Mouse (Mus musculus) hindbrain, embryonic 15.5 days (tissue): ENCODE measurements around the gene Hoxb3. TPM values are rescaled to one million over a fixed set of nuclear protein-coding genes. Genes with fewer than 3 reads are reported as not detected.

ENCODE experiments used
- ATAC-seq: fragments of 200-750 bp; cut with Nextera tagmentation; 2 replicates; pipeline ENCODE4 v1.8.0; 2017; ENCODE audit warnings: low read depth, moderate number of reproducible peaks, moderate TSS enrichment; ENCODE audit not compliant: low FRiP score
- H3K27ac ChIP-seq: fragments of 300-500 bp; sonication (generic); replicated peaks from 2 replicates; pipeline ENCODE4 v1.5.1; 2015; ENCODE audit warnings: mild to moderate bottlenecking, inconsistent platforms
- H3K27me3 ChIP-seq: fragments of 300-500 bp; sonication (generic); 2 replicates; pipeline ENCODE4 v1.6.1; 2015; ENCODE audit warnings: control low read depth, inconsistent platforms
- H3K36me3 ChIP-seq: fragments of 300-500 bp; sonication (generic); 2 replicates; pipeline ENCODE4 v1.6.1; 2015; ENCODE audit warnings: control low read depth, inconsistent platforms
- H3K4me1 ChIP-seq: fragments of 300-500 bp; sonication (generic); replicated peaks from 2 replicates; pipeline ENCODE4 v1.6.1; 2015; ENCODE audit warnings: control low read depth, inconsistent platforms
- H3K4me2 ChIP-seq: fragments of 300-500 bp; sonication (generic); 2 replicates; pipeline ENCODE4 v1.6.1; 2015; ENCODE audit warnings: moderate library complexity, mild to moderate bottlenecking, inconsistent platforms
- H3K4me3 ChIP-seq: fragments of 300-500 bp; sonication (generic); 2 replicates; pipeline ENCODE4 v1.5.1; 2015; ENCODE audit warnings: mild to moderate bottlenecking, inconsistent platforms
- H3K9ac ChIP-seq: fragments of 300-500 bp; sonication (generic); 2 replicates; pipeline ENCODE4 v1.6.1; 2015; ENCODE audit warnings: inconsistent platforms
- H3K9me3 ChIP-seq: fragments of 300-500 bp; sonication (generic); 2 replicates; pipeline ENCODE4 v1.6.1; 2016; ENCODE audit warnings: control low read depth, inconsistent platforms
- WGBS: fragments of 180-500 bp; shearing (Covaris S2); methylation state at CpG from one replicate; pipeline ENCODE4 v1.1.7; 2015; 5-methylcytosine and 5-hydroxymethylcytosine counted together
- polyA plus RNA-seq: library from polyadenylated mRNA; unstranded; fragments of >200 nt; fragmentation: Nextera tagmentation; extraction: Ambion mirVana; gene quantifications from 2 replicates; pipeline ENCODE4 v1.2.1, GENCODE M21; 2015

Hoxb3 gene
- polyA plus RNA-seq, 1 experiment from 2014 or later: 12.8 TPM

DNA sequence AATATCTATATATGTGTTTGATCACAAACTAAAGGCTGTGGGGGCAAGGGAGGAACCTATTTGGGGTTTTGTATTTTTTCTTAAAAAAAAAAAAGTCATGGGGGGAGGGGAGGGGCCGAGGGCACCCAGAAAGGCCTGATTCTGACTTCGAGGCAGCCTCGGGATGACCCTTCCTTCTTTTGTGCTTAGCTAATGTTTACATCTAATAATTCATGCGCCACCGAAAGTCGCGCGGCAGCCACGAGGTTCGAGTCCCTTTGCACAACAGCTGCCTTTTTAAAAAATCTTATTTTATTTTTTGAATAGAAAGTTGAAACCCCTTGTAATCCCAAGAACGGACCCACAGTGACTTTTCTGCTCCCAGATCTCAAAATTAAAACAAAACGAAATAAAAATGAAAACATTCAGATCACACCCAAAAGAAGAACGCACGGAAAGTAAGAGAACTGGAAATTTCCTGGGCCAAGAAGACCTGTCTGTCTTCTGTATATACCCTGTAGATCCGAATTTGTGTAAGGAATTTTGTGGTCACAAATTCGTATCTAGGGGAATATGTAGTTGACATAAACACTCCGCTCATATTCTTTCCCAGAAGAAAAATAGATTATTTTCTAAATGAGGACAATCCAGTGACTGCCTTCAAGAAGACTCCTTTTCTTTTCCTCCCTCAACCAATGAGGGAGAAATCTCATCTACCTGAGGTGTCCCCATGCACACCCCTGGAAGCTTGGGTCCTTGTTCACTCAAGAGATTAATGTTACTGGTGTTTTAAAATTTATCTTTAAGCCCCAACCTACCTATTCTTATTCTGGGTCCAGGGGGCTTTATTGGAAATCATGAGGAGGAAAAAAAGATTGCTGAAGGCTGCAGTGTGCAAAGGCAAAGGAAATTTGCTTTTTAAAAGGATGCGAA lies 6.2 kb upstream of the Hoxb3 start:
- Histone ChIP-seq H3K4me1 (peaks cover 3% of the 10 kb centered on the region), H3K27ac (peak overlapping the region; percentile 96)

GRCm38 (mm10) chr11:96317608-96318367 lies 5.3 kb upstream of the Hoxb3 start, which contains the start of gene Hoxb4:
Gene Hoxb4, plus strand, starts transcription at chr11:96318267.
- 3% methylated on average over 28 of the region's 28 CpGs for WGBS
- Histone ChIP-seq H3K9ac (peak within 1 kb of the TSS; percentile 65), H3K27me3 (peaks cover 59% of the 10 kb centered on the region), H3K4me2 (peak within 1 kb of the TSS; percentile 59), H3K4me1 (no peaks in the 10 kb centered on the region; the same call in 1 of the 2 replicates), H3K27ac (peak within 1 kb of the TSS; percentile 96), H3K36me3 (no peaks in the 10 kb centered on the region), H3K4me3 (peak within 1 kb of the TSS; percentile 47), H3K9me3 (no peaks in the 10 kb centered on the region)
- ATAC-seq: peak; percentile 42

More for the DNA sequence above, 6.2 kb upstream of the Hoxb3 start:
- peak overlapping the region; percentile 59 for H3K4me2 ChIP-seq
- no peaks in the 10 kb centered on the region for H3K36me3 ChIP-seq
- whole genome bisulfite sequencing: 5% methylated on average over 18 of the region's 18 CpGs
- H3K9ac ChIP-seq: peak overlapping the region; percentile 47
- peak overlapping the region; percentile 47 for H3K4me3 ChIP-seq
- no peaks in the 10 kb centered on the region for H3K9me3 ChIP-seq
- ATAC-seq: no peak
- peaks cover 59% of the 10 kb centered on the region for H3K27me3 ChIP-seq

DNA sequence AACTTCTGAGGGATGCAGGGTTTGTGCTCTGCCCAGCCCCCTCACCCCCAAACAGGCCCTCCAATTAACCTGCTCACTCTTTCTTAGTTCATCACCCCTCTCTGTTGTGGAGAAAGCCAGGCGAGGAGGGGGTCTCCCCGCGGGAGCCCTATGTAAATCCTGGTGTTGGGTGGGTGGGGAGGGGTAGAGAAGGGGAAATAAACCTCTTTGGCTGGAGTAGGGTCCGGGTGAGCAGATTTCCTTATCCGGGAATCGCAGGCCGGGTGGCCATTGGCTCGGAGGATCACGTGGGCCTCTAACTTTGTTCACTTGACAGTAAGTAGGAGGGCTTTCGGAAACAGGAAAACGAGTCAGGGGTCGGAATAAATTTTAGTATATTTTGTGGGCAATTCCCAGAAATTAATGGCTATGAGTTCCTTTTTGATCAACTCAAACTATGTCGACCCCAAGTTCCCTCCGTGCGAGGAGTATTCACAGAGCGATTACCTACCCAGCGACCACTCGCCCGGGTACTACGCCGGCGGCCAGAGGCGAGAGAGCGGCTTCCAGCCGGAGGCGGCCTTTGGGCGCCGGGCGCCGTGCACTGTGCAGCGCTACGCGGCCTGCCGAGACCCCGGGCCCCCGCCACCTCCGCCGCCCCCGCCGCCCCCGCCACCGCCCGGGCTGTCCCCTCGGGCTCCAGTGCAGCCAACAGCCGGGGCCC lies 4.6 kb upstream of the Hoxb3 start:
- H3K4me3 ChIP-seq: peak overlapping the region; percentile 47
- ATAC-seq: peak; percentile 71
- H3K4me1 ChIP-seq: no peaks in the 10 kb centered on the region; the same call in 1 of the 2 replicates
- H3K36me3 ChIP-seq: no peaks in the 10 kb centered on the region
- H3K27me3 ChIP-seq: peaks cover 56% of the 10 kb centered on the region
- peak overlapping the region; percentile 96 for H3K27ac ChIP-seq
- H3K9me3 ChIP-seq: no peaks in the 10 kb centered on the region
- H3K9ac ChIP-seq: peak overlapping the region; percentile 65
- peak overlapping the region; percentile 59 for H3K4me2 ChIP-seq
- WGBS: under 1% methylated on average over 28 of the region's 45 CpGs

DNA sequence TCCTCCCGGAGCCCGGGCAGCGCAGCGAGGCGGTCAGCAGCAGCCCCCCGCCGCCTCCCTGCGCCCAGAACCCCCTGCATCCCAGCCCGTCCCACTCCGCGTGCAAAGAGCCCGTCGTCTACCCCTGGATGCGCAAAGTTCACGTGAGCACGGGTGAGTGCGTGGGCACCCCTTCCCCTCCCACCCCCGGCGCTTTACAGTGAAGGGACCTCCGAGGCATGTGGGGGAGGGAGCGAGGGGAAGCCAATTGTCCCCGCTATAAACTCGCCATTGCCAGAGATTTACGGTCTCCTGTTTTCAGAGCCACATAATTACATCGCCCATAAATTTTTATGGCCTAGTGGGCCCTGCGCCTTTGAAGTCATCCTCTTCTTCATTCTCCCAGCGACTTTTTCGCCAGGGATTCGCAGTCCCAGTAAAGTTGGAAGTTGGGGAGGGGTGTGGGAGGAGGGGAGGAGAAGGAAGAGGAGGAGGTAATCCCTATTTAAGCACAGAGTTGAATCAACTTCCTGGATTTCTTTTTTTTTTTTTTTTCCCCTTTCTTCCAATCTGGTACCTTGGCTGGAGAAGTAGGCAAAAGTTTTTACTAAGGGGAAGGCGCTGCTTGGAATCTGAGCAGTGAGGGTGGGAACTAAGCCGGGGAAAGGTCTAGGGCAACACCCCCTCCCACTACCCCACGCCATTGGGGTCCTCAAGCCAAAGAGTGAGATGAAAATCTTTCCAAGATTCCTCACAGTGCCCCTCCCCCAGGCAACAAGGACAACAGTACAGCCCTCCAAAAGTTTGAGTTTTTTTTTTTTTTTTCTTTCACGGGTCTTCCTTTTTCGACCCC lies 3.8 kb upstream of the Hoxb3 start:
- peak overlapping the region; percentile 65 for H3K9ac ChIP-seq
- peak; percentile 49 for ATAC-seq

GRCm38 (mm10) chr11:96319910-96320309 lies 3.2 kb upstream of the Hoxb3 start:
- Histone ChIP-seq H3K9ac (peak overlapping the region; percentile 65), H3K4me3 (peak overlapping the region; percentile 47), H3K36me3 (no peaks in the 10 kb centered on the region), H3K4me2 (peak overlapping the region; percentile 59), H3K4me1 (no peaks in the 10 kb centered on the region; the same call in 1 of the 2 replicates), H3K27ac (peak overlapping the region; percentile 96), H3K27me3 (peaks cover 56% of the 10 kb centered on the region), H3K9me3 (no peaks in the 10 kb centered on the region)
- ATAC-seq: no peak
- under 1% methylated on average over 29 of the region's 29 CpGs for WGBS

More for the DNA sequence above, 3.8 kb upstream of the Hoxb3 start:
- 0% methylated on average over 32 of the region's 34 CpGs for WGBS
- peak overlapping the region; percentile 47 for H3K4me3 ChIP-seq
- H3K27ac ChIP-seq: peak overlapping the region; percentile 96
- H3K4me2 ChIP-seq: peak overlapping the region; percentile 59
- H3K27me3 ChIP-seq: peaks cover 56% of the 10 kb centered on the region
- H3K4me1 ChIP-seq: no peaks in the 10 kb centered on the region; the same call in 1 of the 2 replicates
- H3K9me3 ChIP-seq: no peaks in the 10 kb centered on the region
- no peaks in the 10 kb centered on the region for H3K36me3 ChIP-seq

DNA sequence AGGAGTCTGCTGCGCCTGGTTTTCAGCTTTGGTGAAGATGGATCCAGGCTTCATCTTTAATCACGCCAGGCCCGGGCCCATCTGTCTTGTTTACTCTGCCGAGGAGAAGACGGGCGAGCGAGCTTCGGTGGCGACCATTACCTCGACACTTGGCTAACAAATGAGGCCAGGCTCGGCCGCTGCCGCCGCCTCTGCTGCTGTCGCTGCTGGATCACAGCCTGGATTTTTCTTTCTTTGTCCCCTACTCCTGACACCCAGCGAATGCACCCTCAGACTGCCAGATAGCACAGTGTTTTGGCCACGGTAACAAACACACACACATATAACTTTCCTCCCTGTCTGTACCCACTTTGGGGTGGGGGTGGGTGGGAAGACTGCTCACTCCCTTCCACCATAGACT lies 2.4 kb upstream of the Hoxb3 start:
- Histone ChIP-seq H3K27ac (peak overlapping the region; percentile 96), H3K9me3 (no peaks in the 10 kb centered on the region), H3K4me3 (peak overlapping the region; percentile 47), H3K4me2 (peak overlapping the region; percentile 59), H3K27me3 (peaks cover 50% of the 10 kb centered on the region), H3K36me3 (no peaks in the 10 kb centered on the region), H3K9ac (peak overlapping the region; percentile 65), H3K4me1 (no peaks in the 10 kb centered on the region; the same call in 1 of the 2 replicates)
- no peak for ATAC-seq
- WGBS: 2% methylated on average over 17 of the region's 17 CpGs

DNA sequence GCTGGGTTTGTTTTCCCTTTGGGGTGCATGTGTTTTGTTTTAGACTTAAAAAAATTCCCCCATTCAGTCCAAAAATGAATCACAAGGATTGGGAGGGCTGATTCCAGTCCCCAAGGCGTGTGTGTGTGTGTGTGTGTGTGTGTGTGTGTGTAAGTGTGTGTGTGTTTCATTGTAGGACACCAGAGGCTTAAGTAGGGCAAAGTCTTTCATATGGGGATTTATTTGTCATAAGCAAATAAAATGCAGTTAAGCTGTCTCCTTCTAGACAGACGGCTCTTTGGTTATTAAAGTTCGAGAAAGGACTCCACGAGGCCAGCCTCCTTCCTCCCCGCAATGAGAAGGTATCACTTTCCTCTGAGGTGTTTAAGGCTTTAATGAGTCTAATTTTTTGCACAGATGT lies 1.3 kb upstream of the Hoxb3 start:
- Histone ChIP-seq H3K36me3 (no peaks in the 10 kb centered on the region), H3K4me2 (peak overlapping the region; percentile 59), H3K27me3 (peaks cover 46% of the 10 kb centered on the region), H3K9me3 (no peaks in the 10 kb centered on the region), H3K4me3 (peak overlapping the region; percentile 43), H3K4me1 (no peaks in the 10 kb centered on the region; the same call in 1 of the 2 replicates), H3K9ac (peak overlapping the region; percentile 65), H3K27ac (peak overlapping the region; percentile 96)
- no peak for ATAC-seq
- WGBS: 5% methylated on average over 5 of the region's 5 CpGs

- H3K4me3 ChIP-seq: peak overlapping the region; percentile 43
Observed at GRCm38 (mm10) chr11:96322738-96323137, 388 bp upstream of the Hoxb3 start.

DNA sequence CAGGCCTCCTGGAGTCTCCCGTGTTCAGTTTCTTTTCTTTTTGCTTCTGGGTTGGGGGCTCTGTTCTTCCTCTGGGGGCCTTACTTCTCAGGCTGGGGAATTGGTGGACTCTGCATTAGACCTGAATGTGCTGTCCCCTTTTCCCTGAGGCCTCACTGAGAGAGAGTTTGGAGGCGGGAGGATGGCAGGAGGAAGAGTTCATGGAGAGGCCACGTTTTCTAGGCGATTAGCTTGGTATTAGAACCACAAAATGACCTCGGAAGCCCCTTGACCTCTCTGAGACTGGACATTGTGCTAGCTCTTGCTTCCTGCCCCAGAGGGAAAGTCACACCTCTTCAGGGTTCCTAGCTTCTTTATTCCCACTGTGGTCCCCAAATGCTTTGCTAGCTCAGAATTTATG lies 999 bp downstream of the Hoxb3 start:
- Histone ChIP-seq H3K4me2 (peak overlapping the region; percentile 59), H3K27me3 (peaks cover 59% of the 10 kb centered on the region), H3K4me3 (peak overlapping the region; percentile 43), H3K9me3 (no peaks in the 10 kb centered on the region), H3K9ac (peak overlapping the region; percentile 65), H3K4me1 (no peaks in the 10 kb centered on the region), H3K36me3 (no peaks in the 10 kb centered on the region), H3K27ac (peak overlapping the region; percentile 96)
- WGBS: 3% methylated on average over 5 of the region's 5 CpGs
- ATAC-seq: no peak

More at GRCm38 (mm10) chr11:96322738-96323137, 388 bp upstream of the Hoxb3 start:
- no peak for ATAC-seq
- Histone ChIP-seq H3K4me1 (no peaks in the 10 kb centered on the region; the same call in 1 of the 2 replicates), H3K27me3 (peaks cover 53% of the 10 kb centered on the region), H3K9ac (peak overlapping the region; percentile 65), H3K4me2 (peak overlapping the region; percentile 59), H3K9me3 (no peaks in the 10 kb centered on the region), H3K27ac (peak overlapping the region; percentile 96), H3K36me3 (no peaks in the 10 kb centered on the region)
- WGBS: 5% methylated on average over 6 of the region's 6 CpGs

DNA sequence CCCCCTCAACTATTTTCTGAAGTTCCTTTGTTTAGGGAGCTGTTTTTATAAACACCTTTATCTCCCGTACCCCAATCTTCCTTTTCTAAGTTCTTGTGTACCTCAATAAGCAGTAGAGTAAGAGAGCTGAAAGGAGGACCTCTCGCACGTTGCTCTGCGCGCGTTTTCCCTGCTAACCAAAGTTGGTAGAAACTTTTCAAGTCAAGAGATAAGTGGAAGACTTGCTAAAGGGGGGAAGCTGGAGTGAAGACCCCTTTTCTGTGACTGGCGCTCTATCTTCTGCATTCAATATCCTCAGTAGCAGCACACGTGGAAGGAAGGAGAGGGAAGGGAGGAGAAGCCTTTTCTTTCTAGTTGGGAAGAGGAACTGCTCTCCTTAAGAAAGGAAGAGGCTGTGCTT lies 1.8 kb downstream of the Hoxb3 start:
- peak overlapping the region; percentile 59 for H3K4me2 ChIP-seq
- H3K27ac ChIP-seq: peak overlapping the region; percentile 96
- peaks cover 56% of the 10 kb centered on the region for H3K27me3 ChIP-seq
- no peaks in the 10 kb centered on the region for H3K9me3 ChIP-seq
- 1% methylated on average over 8 of the region's 8 CpGs for WGBS
- no peaks in the 10 kb centered on the region for H3K4me1 ChIP-seq
- H3K36me3 ChIP-seq: no peaks in the 10 kb centered on the region
- peak overlapping the region; percentile 43 for H3K4me3 ChIP-seq
- no peak for ATAC-seq
- peak overlapping the region; percentile 65 for H3K9ac ChIP-seq
